Mouse (Mus musculus) ES-Bruce4 (cell line): Measurements from ENCODE around the gene Fbxo39. TPM values are rescaled to one million over a fixed set of nuclear protein-coding genes. Genes with fewer than 3 reads are reported as not detected.

Source experiments
- H3K27ac ChIP-seq: 2 replicates; pipeline ENCODE4 v1.5.1; 2012; ENCODE audit warnings: low read length, inconsistent platforms; ENCODE audit not compliant: insufficient read depth
- H3K27me3 ChIP-seq: 2 replicates; pipeline ENCODE4 v1.6.1; 2012; ENCODE audit warnings: mild to moderate bottlenecking, low read length, inconsistent platforms; ENCODE audit not compliant: control insufficient read depth, poor library complexity, insufficient read depth, severe bottlenecking
- H3K36me3 ChIP-seq: 2 replicates; pipeline ENCODE4 v1.6.1; 2012; ENCODE audit warnings: inconsistent platforms, mild to moderate bottlenecking, low read length, moderate library complexity; ENCODE audit not compliant: control insufficient read depth, poor library complexity, insufficient read depth, severe bottlenecking
- H3K4me1 ChIP-seq: one replicate; pipeline ENCODE4 v1.8.1; 2011; ENCODE audit warnings: low read length; ENCODE audit not compliant: control insufficient read depth, insufficient read depth
- H3K4me3 ChIP-seq: 2 replicates; pipeline ENCODE4 v1.5.1; 2011; ENCODE audit warnings: low read depth, mild to moderate bottlenecking, low read length
- H3K9ac ChIP-seq: 2 replicates; pipeline ENCODE4 v1.6.1; 2012; ENCODE audit warnings: low read depth, mild to moderate bottlenecking, inconsistent platforms; ENCODE audit not compliant: poor library complexity, severe bottlenecking
- H3K9me3 ChIP-seq: replicated peaks from 2 replicates; pipeline ENCODE4 v1.6.1; 2012; ENCODE audit warnings: mild to moderate bottlenecking, low read length, inconsistent platforms; ENCODE audit not compliant: control insufficient read depth, poor library complexity, insufficient read depth, severe bottlenecking
- CTCF ChIP-seq: IDR thresholded peaks from one replicate; pipeline ENCODE4 v1.8.1; 2011; ENCODE audit warnings: low read depth, low read length
- EP300 ChIP-seq: IDR thresholded peaks from 2 replicates; pipeline ENCODE4 v1.6.1; 2011; ENCODE audit warnings: low read depth, low read length; ENCODE audit not compliant: insufficient read depth
- POLR2A ChIP-seq: IDR thresholded peaks from one replicate; pipeline ENCODE4 v1.8.1; 2011; ENCODE audit warnings: low read length; ENCODE audit not compliant: insufficient read depth
- polyA plus RNA-seq: library from polyadenylated mRNA; stranded (reverse); fragments of >200 nt; gene quantifications from 2 replicates; pipeline ENCODE4 v1.2.4, GENCODE M21; 2011; ENCODE audit warnings: low read depth; ENCODE audit not compliant: missing spikeins, insufficient read depth, insufficient read length

Fbxo39 gene
- polyA plus RNA-seq, 1 experiment, result not detected

DNA sequence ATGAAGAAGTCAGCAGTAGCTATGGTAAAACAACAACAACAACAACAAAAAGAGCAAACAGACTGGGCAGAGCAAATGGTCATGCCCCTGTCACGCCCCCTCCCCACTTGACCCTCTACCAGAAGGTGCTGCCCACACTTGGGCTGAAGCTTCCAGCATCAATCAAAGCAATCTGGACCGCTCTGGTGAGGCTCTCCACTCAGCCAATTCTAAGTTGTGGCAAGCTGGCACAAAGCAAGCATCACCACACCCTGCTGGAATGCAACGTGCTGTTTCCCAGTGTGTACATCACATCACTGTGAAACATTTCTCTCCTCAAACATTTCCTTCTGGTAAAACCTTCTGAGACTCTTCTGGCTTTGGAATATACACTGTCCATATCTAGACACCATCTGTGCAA is 40.9 kb upstream of the Fbxo39 start:
- Histone ChIP-seq H3K4me3 (no peak overlapping the region), H3K9me3 (no peaks in the 10 kb centered on the region), H3K4me1 (no peaks in the 10 kb centered on the region), H3K9ac (no peak overlapping the region), H3K36me3 (no peaks in the 10 kb centered on the region), H3K27ac (no peak overlapping the region), H3K27me3 (no peaks in the 10 kb centered on the region)
- TF ChIP-seq EP300, result no peak
- no peak for TF ChIP-seq POLR2A
- no peak for TF ChIP-seq CTCF

DNA sequence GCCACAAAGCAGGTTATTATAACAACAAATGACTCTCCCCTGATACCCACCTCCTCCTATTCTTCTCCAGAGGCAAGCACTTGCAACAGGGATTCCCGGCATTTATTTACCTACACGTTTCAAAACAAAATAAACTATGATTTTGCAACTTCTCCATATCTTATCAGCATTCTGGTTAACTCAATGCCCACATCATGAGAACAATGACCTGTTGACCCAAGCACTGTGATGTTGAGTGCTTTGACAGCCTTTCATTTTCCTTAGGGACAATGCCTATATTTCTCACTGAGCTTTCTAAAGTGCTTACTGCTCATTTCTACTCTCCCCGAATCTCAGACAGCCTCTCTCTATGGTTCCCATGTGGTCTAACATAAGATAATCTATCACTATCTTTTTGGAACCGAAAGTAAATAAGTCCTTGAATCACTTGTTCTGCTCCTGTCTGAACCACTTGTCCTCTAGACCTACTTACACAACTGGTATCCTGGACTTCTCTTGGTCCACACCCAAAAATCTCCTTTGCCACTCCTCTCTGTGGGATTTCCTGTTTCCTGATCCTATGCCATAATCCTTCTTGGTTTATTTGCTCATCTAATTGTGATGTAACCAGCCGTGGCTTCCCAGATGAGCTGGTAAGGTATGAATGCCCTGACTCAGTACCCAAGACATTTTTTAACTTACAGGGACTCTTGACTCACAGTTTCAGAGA is 32.9 kb upstream of the Fbxo39 start:
- Histone ChIP-seq H3K27ac (no peak overlapping the region), H3K9me3 (no peaks in the 10 kb centered on the region), H3K9ac (no peak overlapping the region), H3K27me3 (no peaks in the 10 kb centered on the region), H3K36me3 (no peaks in the 10 kb centered on the region), H3K4me1 (peaks cover 3% of the 10 kb centered on the region), H3K4me3 (no peak overlapping the region)
- TF ChIP-seq CTCF (no peak), POLR2A (no peak), EP300 (no peak)

- H3K27me3 ChIP-seq, result no peaks in the 10 kb centered on the region
- peaks cover 3% of the 10 kb centered on the region for H3K4me1 ChIP-seq
- H3K9me3 ChIP-seq, result no peaks in the 10 kb centered on the region
- no peak overlapping the region for H3K27ac ChIP-seq
- no peaks in the 10 kb centered on the region for H3K36me3 ChIP-seq
- H3K9ac ChIP-seq, result no peak overlapping the region
- TF ChIP-seq CTCF (no peak), EP300 (no peak), POLR2A (no peak)
- H3K4me3 ChIP-seq, result no peak overlapping the region
Measured at GRCm38 (mm10) chr11:72281852-72282400, 32.3 kb upstream of the Fbxo39 start.

DNA sequence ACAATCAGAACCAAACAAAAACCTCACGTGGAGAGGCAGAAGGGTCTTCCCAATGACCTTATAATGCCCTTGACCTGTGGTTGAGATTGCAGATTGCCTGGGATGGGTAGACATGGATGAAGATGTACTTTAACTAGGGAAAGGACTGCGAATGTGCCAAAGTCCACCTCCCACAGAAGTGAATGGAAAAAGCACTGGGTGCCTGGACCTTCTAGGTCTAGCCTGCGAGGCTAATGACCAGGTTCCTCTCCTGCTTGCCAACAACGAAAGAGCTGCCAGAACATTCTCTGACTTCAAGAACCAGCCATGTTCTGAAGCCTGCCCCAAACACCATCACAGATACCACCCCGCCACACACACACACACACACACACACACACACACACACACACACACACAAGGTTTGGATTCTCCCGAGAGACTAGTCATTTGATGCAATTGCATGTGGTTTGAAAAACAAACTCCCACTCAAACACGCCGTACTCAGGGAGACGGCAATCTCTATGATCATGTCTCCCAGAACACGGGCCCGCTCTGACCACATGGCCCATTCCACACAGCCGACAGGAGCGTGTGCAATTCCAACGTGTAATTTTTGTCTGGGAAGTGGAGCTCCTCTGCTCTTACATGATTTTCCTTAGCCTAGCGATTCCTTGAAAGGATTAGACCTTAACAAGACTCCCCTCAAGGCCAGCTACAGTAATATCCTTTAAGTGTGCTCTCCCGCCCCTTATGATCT is 30.6 kb upstream of the Fbxo39 start:
- Histone ChIP-seq H3K9ac (no peak overlapping the region), H3K27ac (no peak overlapping the region), H3K4me1 (peaks cover 3% of the 10 kb centered on the region), H3K36me3 (no peaks in the 10 kb centered on the region), H3K4me3 (no peak overlapping the region), H3K9me3 (no peaks in the 10 kb centered on the region), H3K27me3 (no peaks in the 10 kb centered on the region)
- TF ChIP-seq CTCF (no peak), POLR2A (no peak), EP300 (no peak)

- Histone ChIP-seq H3K4me3 (no peak overlapping the region), H3K27me3 (no peaks in the 10 kb centered on the region), H3K27ac (no peak overlapping the region), H3K9me3 (peaks cover 4% of the 10 kb centered on the region), H3K4me1 (peaks cover 3% of the 10 kb centered on the region), H3K36me3 (no peaks in the 10 kb centered on the region), H3K9ac (no peak overlapping the region)
- TF ChIP-seq POLR2A (no peak), CTCF (no peak), EP300 (no peak)
Measured at GRCm38 (mm10) chr11:72284532-72285182, 29.6 kb upstream of the Fbxo39 start.
